Mouse (Mus musculus): ENCODE results near the gene Ctsl. TPM values are rescaled to one million over a fixed set of nuclear protein-coding genes. Genes with fewer than 3 reads are reported as not detected.

Ctsl gene
- polyA plus RNA-seq, 1 experiment, result 370 TPM

- 76% methylated on average over 2 of the region's 2 CpGs for WGBS
- Histone ChIP-seq H3K4me1 (ENCODE audit: control insufficient read depth, insufficient read depth, low read length) (peaks cover 15% of the 10 kb centered on the region), H3K36me3 (ENCODE audit: control insufficient read depth, insufficient read depth, low read length) (no peaks in the 10 kb centered on the region), H3K27me3 (replicated peaks; ENCODE audit: control insufficient read depth, insufficient read depth, low read length) (no peaks in the 10 kb centered on the region), H3K27ac (ENCODE audit: insufficient read depth, low read depth, low read length) (no peak overlapping the region), H3K4me3 (ENCODE audit: insufficient read depth, low read depth, low read length) (no peak overlapping the region)
- no peak for DNase-seq
- TF ChIP-seq CTCF (conservative IDR thresholded peaks at IDR 0.05; ENCODE audit: insufficient read depth, insufficient read length, low read depth, low read length) (no peak), POLR2A (IDR thresholded peaks at IDR 0.05; ENCODE audit: low read depth, low read length) (no peak)
Observed at GRCm38 (mm10) chr13:64376472-64376871, 5.8 kb upstream of the Ctsl start.

- 82% methylated on average over 7 of the region's 7 CpGs for WGBS
- H3K27me3 ChIP-seq (replicated peaks; ENCODE audit: control insufficient read depth, insufficient read depth, low read length), result no peaks in the 10 kb centered on the region
- no peak for TF ChIP-seq CTCF (conservative IDR thresholded peaks at IDR 0.05; ENCODE audit: insufficient read depth, insufficient read length, low read depth, low read length)
- TF ChIP-seq POLR2A (IDR thresholded peaks at IDR 0.05; ENCODE audit: low read depth, low read length), result no peak
- no peak overlapping the region for H3K4me3 ChIP-seq (ENCODE audit: insufficient read depth, low read depth, low read length)
- no peak for DNase-seq
- no peaks in the 10 kb centered on the region for H3K36me3 ChIP-seq (ENCODE audit: control insufficient read depth, insufficient read depth, low read length)
- no peak overlapping the region for H3K27ac ChIP-seq (ENCODE audit: insufficient read depth, low read depth, low read length)
- peaks cover 8% of the 10 kb centered on the region; the same call in 1 of the 2 replicates for H3K4me1 ChIP-seq (ENCODE audit: control insufficient read depth, insufficient read depth, low read length)
Observed at GRCm38 (mm10) chr13:64375160-64375559, 4.5 kb upstream of the Ctsl start.

- H3K36me3 ChIP-seq (ENCODE audit: control insufficient read depth, insufficient read depth, low read length), result no peaks in the 10 kb centered on the region
- no peak overlapping the region for H3K4me3 ChIP-seq (ENCODE audit: insufficient read depth, low read depth, low read length)
- 13% methylated on average over 1 of the region's 1 CpGs for WGBS
- peak; percentile 42 for DNase-seq
- no peak overlapping the region for H3K27ac ChIP-seq (ENCODE audit: insufficient read depth, low read depth, low read length)
- peaks cover 5% of the 10 kb centered on the region; the same call in 1 of the 2 replicates for H3K4me1 ChIP-seq (ENCODE audit: control insufficient read depth, insufficient read depth, low read length)
- H3K27me3 ChIP-seq (replicated peaks; ENCODE audit: control insufficient read depth, insufficient read depth, low read length), result no peaks in the 10 kb centered on the region
- TF ChIP-seq CTCF (conservative IDR thresholded peaks at IDR 0.05; ENCODE audit: insufficient read depth, insufficient read length, low read depth, low read length), result no peak
- TF ChIP-seq POLR2A (IDR thresholded peaks at IDR 0.05; ENCODE audit: low read depth, low read length), result no peak
Observed at GRCm38 (mm10) chr13:64373695-64374094, 3.0 kb upstream of the Ctsl start.

GRCm38 (mm10) chr13:64369805-64370172 is 901 bp downstream of the Ctsl start:
- peaks cover 7% of the 10 kb centered on the region; the same call in 1 of the 2 replicates for H3K4me1 ChIP-seq (ENCODE audit: control insufficient read depth, insufficient read depth, low read length)
- peak; percentile 34 for DNase-seq
- no peak for TF ChIP-seq POLR2A (IDR thresholded peaks at IDR 0.05; ENCODE audit: low read depth, low read length)
- no peak for TF ChIP-seq CTCF (conservative IDR thresholded peaks at IDR 0.05; ENCODE audit: insufficient read depth, insufficient read length, low read depth, low read length)
- under 1% methylated on average over 29 of the region's 29 CpGs for WGBS
- H3K27ac ChIP-seq (ENCODE audit: insufficient read depth, low read depth, low read length), result peak overlapping the region; percentile 77
- no peaks in the 10 kb centered on the region for H3K27me3 ChIP-seq (replicated peaks; ENCODE audit: control insufficient read depth, insufficient read depth, low read length)
- peak overlapping the region; percentile 77 for H3K4me3 ChIP-seq (ENCODE audit: insufficient read depth, low read depth, low read length)
- H3K36me3 ChIP-seq (ENCODE audit: control insufficient read depth, insufficient read depth, low read length), result peaks cover 11% of the 10 kb centered on the region

- DNase-seq, result peak; percentile 29
- peaks cover 13% of the 10 kb centered on the region for H3K36me3 ChIP-seq (ENCODE audit: control insufficient read depth, insufficient read depth, low read length)
- peak overlapping the region; percentile 36; the same call in 1 of the 2 replicates for H3K27ac ChIP-seq (ENCODE audit: insufficient read depth, low read depth, low read length)
- no peaks in the 10 kb centered on the region for H3K27me3 ChIP-seq (replicated peaks; ENCODE audit: control insufficient read depth, insufficient read depth, low read length)
- peak overlapping the region; percentile 38; the same call in 1 of the 2 replicates for H3K4me3 ChIP-seq (ENCODE audit: insufficient read depth, low read depth, low read length)
- 74% methylated on average over 1 of the region's 1 CpGs for WGBS
- peaks cover 7% of the 10 kb centered on the region; the same call in 1 of the 2 replicates for H3K4me1 ChIP-seq (ENCODE audit: control insufficient read depth, insufficient read depth, low read length)
- TF ChIP-seq POLR2A (IDR thresholded peaks at IDR 0.05; ENCODE audit: low read depth, low read length), result no peak
- no peak for TF ChIP-seq CTCF (conservative IDR thresholded peaks at IDR 0.05; ENCODE audit: insufficient read depth, insufficient read length, low read depth, low read length)
Observed at GRCm38 (mm10) chr13:64368596-64368995, 2.1 kb downstream of the Ctsl start.

GRCm38 (mm10) chr13:64367615-64368014 is 3.1 kb downstream of the Ctsl start:
- Histone ChIP-seq H3K4me3 (ENCODE audit: insufficient read depth, low read depth, low read length) (no peak overlapping the region), H3K27me3 (replicated peaks; ENCODE audit: control insufficient read depth, insufficient read depth, low read length) (no peaks in the 10 kb centered on the region), H3K36me3 (ENCODE audit: control insufficient read depth, insufficient read depth, low read length) (peaks cover 16% of the 10 kb centered on the region), H3K4me1 (ENCODE audit: control insufficient read depth, insufficient read depth, low read length) (peaks cover 7% of the 10 kb centered on the region; the same call in 1 of the 2 replicates), H3K27ac (ENCODE audit: insufficient read depth, low read depth, low read length) (no peak overlapping the region)
- 84% methylated on average over 5 of the region's 5 CpGs for WGBS
- no peak for TF ChIP-seq POLR2A (IDR thresholded peaks at IDR 0.05; ENCODE audit: low read depth, low read length)
- TF ChIP-seq CTCF (conservative IDR thresholded peaks at IDR 0.05; ENCODE audit: insufficient read depth, insufficient read length, low read depth, low read length), result no peak
- no peak for DNase-seq

GRCm38 (mm10) chr13:64365326-64365725 is 5.4 kb downstream of the Ctsl start:
- Histone ChIP-seq H3K4me1 (ENCODE audit: control insufficient read depth, insufficient read depth, low read length) (peaks cover 7% of the 10 kb centered on the region; the same call in 1 of the 2 replicates), H3K4me3 (ENCODE audit: insufficient read depth, low read depth, low read length) (no peak overlapping the region), H3K27me3 (replicated peaks; ENCODE audit: control insufficient read depth, insufficient read depth, low read length) (no peaks in the 10 kb centered on the region), H3K36me3 (ENCODE audit: control insufficient read depth, insufficient read depth, low read length) (peaks cover 19% of the 10 kb centered on the region), H3K27ac (ENCODE audit: insufficient read depth, low read depth, low read length) (no peak overlapping the region)
- no peak for TF ChIP-seq CTCF (conservative IDR thresholded peaks at IDR 0.05; ENCODE audit: insufficient read depth, insufficient read length, low read depth, low read length)
- no peak for DNase-seq

Measured in kidney, adult 2 months (tissue).